Mouse (Mus musculus) cerebellum, postnatal 36 days (tissue): ENCODE data around the gene Zfp319.
"Not testable (repeated sequence)": the region's sequence is repeated elsewhere in the genome, so short reads cannot be mapped to it uniquely, and the experiment has no call there.

Experiments
- DNase-seq, 2 experiments: peaks; one replicate each; pipeline ENCODE4 v3.0.0; 2021 to 2022; ENCODE audit warnings: mixed read lengths in 2 of 2

The Zfp319 gene

DNA sequence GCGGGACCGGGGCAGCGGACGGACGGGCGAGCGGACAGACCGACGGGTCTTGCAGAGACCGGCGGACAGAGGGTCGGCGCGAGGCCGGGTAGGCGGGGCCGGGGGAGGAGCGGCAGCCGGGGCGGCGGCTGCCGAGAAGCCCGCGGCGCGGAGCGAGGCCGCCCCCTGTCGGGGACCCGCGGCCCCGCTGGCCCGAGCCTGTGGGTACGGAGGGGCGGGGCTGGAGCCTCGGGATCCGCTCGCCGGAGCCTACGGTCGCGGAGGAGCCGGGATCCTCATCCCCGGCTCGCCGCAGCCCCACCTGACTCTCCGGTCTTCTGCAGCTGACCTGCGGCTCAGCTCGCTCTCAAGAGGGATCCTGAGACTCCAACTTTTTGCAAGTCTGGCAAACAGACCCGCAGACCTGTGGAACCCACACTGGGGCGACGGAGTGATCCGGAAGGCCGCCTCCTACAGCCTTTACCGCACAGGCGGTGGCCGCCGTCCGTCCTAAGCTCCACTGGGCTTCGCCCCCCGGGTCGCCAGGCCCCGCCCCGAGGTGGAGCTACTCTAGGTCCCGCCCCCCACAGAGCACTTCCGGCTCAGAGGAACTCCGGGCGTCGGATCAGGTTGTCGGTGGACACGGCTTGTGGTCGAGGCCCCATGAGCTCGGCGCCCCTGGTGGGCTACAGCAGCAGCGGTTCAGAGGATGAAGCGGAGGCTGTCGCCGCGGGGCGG, at the start of gene Zfp319, which contains the start of gene Usb1:
Gene Zfp319 (minus strand): TSS at position 231 of the 717 bp plus-strand sequence.
Gene Usb1 (plus strand): TSS at position 565 of the 717 bp plus-strand sequence.
- DNase-seq, result peak; percentile 89 to 93

GRCm38 (mm10) chr8:95380953-95381352, 49.2 kb upstream of the Zfp319 start:
- no peak for DNase-seq

GRCm38 (mm10) chr8:95378928-95379327, 47.2 kb upstream of the Zfp319 start:
- DNase-seq, result not testable (repeated sequence)

- DNase-seq, result no peak
Observed at GRCm38 (mm10) chr8:95377863-95378291, 46.1 kb upstream of the Zfp319 start.

DNA sequence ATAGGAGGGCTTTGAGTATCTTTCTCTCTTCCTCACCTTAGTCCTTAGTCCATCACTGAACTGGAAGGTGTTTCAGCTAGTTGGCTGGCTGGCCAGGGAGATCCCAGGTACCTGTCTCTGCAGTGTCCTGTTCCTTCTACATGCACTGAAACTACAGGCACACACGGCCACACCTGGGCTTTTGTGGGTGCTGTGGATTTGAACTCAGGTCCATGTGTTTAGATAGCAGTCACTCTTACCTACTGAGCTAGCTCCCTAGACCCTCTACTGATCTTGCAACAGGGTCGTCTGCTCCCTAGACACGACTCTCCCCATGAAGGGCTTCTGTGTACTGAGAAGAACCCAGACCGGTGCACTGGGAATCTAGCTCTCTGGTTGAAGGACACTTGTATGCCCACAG, 45.4 kb upstream of the Zfp319 start:
- DNase-seq, result no peak

DNA sequence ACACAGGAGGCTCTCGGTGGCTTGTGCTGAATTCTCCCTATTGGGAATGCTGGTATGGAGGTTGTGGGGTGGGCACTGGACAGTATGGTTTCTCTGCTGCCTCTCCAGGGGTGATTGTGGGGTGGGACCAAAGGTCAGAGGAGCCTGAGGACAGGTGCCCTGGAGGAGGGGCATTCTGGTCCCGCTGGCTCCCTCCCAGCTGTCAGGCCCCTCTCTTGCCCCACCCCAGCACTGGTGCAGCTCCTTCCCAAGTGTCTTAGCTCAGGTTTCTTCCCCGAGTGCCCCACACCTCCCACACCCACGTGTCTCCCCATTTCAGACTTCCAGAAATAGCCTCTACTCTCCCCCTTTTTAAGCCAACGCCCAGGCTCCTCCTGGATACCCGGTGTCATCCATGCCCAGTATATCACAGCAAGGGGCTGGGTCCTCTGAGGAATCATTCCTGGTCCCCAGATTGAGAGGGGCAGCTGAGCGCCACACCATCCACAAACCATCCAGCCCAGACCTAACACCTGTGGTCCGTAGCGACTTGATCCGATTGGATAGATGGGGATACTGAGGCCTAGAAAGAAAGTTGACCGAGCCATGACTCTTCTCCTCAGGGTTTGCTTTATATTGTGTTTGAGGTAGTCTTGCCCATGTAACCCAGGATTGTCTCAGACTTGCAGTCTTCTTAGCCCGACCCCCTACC, 44.7 kb upstream of the Zfp319 start:
- no peak for DNase-seq

GRCm38 (mm10) chr8:95375374-95375930, 43.7 kb upstream of the Zfp319 start:
- DNase-seq, result no peak

GRCm38 (mm10) chr8:95374429-95374828, 42.7 kb upstream of the Zfp319 start:
- no peak for DNase-seq

GRCm38 (mm10) chr8:95373389-95374002, 41.7 kb upstream of the Zfp319 start:
- DNase-seq, result no peak

GRCm38 (mm10) chr8:95369581-95370326, 38.0 kb upstream of the Zfp319 start:
- no peak for DNase-seq

DNA sequence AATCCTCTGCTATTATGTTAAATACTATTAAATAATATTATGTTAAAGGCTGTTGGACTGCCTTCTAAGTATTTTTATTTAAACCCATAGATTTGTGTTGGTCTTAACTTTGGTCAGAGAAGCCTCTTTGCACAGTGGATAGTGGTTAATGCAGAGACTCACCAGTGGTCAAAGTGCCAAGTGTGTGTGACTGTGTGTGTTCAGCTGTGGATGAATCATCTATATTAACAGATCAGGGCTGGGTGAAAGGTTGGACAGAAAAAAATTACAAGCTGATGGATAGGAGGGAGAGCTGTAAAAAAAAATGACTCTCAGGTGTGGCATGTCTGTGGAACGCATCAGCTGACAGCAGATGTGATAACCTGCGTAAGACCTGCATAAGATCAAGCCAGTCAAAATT, 32.1 kb upstream of the Zfp319 start:
- no peak for DNase-seq

DNA sequence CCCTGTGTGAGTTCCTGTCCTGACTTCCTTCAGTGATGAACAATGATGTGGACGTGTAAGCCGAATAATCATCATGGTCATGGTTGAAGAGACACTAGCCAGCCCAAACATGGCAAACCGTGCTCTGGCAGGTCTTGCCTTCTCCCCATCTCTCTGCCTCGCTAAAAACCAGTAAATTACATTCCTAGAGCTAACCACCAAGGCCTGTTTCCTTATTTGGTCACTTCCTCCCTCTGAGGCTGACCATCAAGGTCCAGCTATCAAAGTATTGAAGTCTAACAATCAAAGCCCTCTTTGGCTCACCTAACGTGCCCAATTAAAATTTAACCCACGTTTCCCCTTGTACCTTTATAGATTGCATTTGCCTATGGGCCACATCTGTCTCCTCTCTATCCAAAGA, 30.5 kb upstream of the Zfp319 start:
- no peak for DNase-seq

DNA sequence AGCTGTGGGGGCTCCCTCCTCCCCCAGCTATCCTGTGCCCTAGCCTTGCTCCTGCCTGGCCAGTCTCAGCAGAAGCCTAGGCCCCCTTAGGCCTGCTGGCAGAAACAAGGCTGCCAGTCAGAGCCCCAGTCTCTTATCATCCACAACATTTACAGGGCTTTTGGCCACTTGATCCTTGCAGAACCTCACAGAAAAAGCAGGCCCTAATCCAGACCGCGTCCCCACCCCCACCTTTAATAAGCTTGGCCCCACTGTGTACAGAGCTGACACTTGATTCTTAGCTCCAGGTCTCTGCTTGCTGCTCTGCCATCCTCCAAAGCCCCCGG, 29.2 kb upstream of the Zfp319 start:
- DNase-seq, result no peak

DNA sequence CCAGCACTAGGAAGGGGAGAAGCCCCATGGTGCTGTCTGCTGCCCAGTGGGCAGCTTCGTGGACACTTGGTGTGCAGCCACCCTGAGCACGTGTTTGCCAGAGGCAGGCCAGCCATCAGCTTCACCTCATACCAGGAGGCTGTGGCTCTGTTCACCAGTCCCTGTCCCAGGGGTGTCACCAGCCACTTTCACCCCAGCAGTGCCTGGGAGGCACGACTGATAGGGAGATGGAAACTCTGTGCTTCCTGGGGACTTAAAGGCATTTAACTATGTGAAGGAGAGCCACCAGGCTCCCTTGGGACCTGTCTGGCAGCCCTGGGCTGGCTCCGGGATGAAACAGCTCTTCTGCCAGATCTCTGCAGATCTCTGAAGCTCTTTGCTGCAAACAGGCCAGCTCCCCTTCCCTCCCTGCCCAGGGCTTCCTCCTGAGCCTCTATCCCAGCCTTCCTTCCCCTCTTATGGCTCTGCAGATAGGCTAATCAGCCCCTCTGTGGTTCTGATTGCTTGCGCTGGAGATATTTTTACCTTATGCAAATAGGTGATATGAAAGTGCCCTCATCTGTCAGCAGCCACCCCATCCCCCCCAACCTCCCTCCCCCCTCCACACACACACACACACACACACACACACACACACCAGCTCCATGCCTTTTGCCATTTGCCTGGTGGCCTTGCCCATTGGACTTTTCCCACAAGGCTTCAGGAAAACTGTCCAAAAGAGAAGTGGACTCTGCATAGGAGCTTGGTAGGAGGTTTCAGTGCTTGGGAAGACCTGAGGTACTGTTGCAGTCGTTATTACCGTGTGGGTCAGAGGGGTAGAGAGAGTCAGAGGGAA, 28.6 kb upstream of the Zfp319 start:
- no peak for DNase-seq

- no peak for DNase-seq
Observed at GRCm38 (mm10) chr8:95358550-95359411, 27.0 kb upstream of the Zfp319 start.

- no peak for DNase-seq
Observed at GRCm38 (mm10) chr8:95354606-95355005, 22.9 kb upstream of the Zfp319 start.

GRCm38 (mm10) chr8:95352871-95353866, 21.4 kb upstream of the Zfp319 start:
- DNase-seq, result peak; percentile 33 to 37

GRCm38 (mm10) chr8:95352151-95352870, 20.6 kb upstream of the Zfp319 start, which contains the start of gene Mmp15:
TSS of gene Mmp15 (plus strand) at chr8:95352268.
- peak; percentile 56 to 58 for DNase-seq

DNA sequence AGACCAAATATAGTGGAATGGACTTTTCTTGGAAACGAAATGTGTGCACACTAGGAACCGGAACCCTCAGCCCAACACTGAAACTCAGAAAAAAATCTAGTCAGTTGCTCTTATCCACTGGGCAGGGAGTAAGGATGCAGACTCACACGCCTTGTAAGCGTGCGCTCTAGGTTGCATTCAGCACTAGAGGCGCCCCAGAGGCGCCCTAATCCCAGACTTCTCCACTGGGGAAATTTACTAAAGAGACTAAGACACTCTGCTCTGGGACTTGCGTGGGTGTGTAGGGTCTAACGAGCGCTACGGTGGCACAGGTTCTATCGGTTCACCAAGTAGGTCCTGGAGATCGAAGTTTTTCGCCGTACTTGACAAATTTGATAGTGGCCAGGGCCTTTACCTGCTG, 19.7 kb upstream of the Zfp319 start:
- no peak for DNase-seq
